Mouse (Mus musculus): ENCODE measurements around the gene Tmem9b. TPM values are rescaled to one million over a fixed set of nuclear protein-coding genes. Genes with fewer than 3 reads are reported as not detected.
A peak's percentile ranks its signal among the peaks of the same experiment; 100 is the strongest.

Gene Tmem9b
- polyA plus RNA-seq, 1 experiment from 2014 or later, result 103 TPM

DNA sequence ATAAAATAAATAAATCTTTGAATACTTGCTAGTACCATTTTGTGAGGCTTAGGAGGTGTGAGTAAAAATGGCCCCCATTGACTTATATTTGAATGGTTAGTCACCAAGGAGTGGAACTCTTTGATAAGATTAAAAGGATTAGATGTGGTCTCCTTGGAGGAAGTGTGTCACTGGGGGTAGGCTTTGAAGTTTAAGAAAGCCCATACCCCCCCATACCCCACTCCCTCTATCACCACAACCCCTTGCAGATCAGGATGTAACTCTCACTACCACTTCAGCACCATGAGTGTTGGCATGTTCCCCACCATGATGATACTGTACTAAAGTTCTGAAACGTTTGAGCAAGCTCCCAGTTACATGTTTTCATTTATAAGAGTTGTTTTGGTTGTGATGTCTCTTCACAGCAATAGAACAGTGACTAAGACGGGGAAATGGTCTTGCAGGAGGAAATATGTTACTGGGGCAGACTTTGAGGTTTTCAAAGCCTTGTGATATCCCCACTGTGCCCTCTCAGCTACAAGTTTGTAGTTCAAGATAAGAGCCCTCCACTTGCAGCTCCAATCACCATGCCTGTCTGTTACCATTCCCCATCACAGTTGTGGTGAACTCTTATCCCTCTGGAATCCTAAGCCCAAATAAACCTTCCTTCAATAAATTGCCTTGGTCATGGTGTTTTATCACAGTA, 16.2 kb upstream of the Tmem9b start:
- no peak overlapping the region for H3K27ac ChIP-seq (replicated peaks)
- no peak overlapping the region for H3K4me2 ChIP-seq (replicated peaks; ENCODE audit: low read depth)
- H3K36me3 ChIP-seq (ENCODE audit: control insufficient read depth, insufficient read depth, low read length), result no peaks in the 10 kb centered on the region
- no peaks in the 10 kb centered on the region for H3K4me1 ChIP-seq (replicated peaks; ENCODE audit: control insufficient read depth, insufficient read depth)
- 46% methylated on average over 2 of the region's 2 CpGs for WGBS
- no peaks in the 10 kb centered on the region for H3K27me3 ChIP-seq (ENCODE audit: control insufficient read depth, insufficient read depth, low read length)
- ATAC-seq (ENCODE audit: low FRiP score, low TSS enrichment) (no peak), DNase-seq (ENCODE audit: low spot score) (no peak)
- no peaks in the 10 kb centered on the region for H3K9me3 ChIP-seq (ENCODE audit: control insufficient read depth, low read length)
- H3K4me3 ChIP-seq (ENCODE audit: low read depth, low read length), result no peak overlapping the region
- TF ChIP-seq EP300 (optimal IDR thresholded peaks at IDR 0.05) (no peak), CTCF (IDR thresholded peaks at IDR 0.05; ENCODE audit: low read depth) (no peak)
- no peak overlapping the region for H3K9ac ChIP-seq (ENCODE audit: low read length)

DNA sequence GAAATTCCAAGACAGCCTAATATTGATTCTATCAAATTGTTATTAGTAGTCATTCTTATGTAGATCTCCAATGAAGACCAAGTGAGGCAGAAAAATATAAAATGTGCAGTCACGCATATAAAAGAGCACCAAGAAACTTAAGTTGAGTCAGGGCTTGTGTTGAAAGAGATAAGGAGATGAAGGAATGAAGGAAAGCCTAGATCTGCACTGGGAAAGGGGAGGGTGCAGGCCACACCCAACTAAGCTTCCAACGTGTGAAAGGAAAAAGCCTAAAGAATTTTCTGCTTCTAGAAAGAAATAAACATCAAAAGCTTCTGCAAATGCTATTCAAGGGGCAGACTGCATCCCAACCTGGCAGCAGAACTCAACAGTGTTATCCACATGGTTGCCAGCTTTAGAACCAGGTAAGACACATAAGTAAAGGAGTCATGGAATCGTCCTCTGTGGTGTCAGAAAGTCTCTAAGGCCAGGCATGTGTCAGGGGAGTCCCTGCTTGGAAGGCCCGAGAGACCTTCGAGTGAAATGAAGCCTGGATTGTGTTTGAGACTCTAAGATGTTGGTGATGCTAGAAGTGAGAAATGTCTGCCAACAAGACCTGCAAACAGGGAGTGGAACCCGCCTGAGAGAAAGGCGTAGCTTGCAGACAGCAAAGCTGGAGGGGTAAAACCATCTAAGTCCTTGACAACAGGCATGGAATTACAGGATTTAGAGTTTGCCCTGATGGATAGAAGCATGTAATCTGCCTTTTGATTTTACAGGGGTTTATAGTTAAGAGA, 15.1 kb upstream of the Tmem9b start:
- no peak overlapping the region for H3K4me3 ChIP-seq (ENCODE audit: low read depth, low read length)
- no peak overlapping the region for H3K27ac ChIP-seq (replicated peaks)
- no peaks in the 10 kb centered on the region for H3K4me1 ChIP-seq (replicated peaks; ENCODE audit: control insufficient read depth, insufficient read depth)
- no peak for DNase-seq (ENCODE audit: low spot score)
- no peaks in the 10 kb centered on the region for H3K27me3 ChIP-seq (ENCODE audit: control insufficient read depth, insufficient read depth, low read length)
- TF ChIP-seq CTCF (IDR thresholded peaks at IDR 0.05; ENCODE audit: low read depth) (no peak), EP300 (optimal IDR thresholded peaks at IDR 0.05) (no peak)
- H3K36me3 ChIP-seq (ENCODE audit: control insufficient read depth, insufficient read depth, low read length), result no peaks in the 10 kb centered on the region
- no peaks in the 10 kb centered on the region for H3K9me3 ChIP-seq (ENCODE audit: control insufficient read depth, low read length)
- ATAC-seq (ENCODE audit: low FRiP score, low TSS enrichment), result no peak
- no peak overlapping the region for H3K4me2 ChIP-seq (replicated peaks; ENCODE audit: low read depth)
- no peak overlapping the region for H3K9ac ChIP-seq (ENCODE audit: low read length)
- 72% methylated on average over 7 of the region's 7 CpGs for WGBS

DNA sequence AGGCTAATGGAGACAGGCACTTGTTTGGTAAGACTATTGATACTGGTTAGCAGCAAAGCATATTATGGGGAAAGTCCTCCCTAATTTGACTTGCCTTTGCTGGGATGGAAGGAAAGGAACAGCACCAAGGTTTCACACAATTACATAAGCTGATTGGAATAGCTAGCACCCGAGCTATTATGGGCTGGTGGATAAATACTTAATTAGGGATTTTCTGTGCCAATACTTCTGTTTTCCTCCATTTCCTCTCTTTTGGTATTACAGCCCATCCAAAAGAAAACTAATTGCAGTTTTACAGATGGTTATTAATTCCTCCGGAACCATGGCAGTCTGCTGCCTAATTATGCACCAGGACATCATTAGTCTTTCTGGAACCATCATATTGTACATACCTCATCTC, 11.3 kb upstream of the Tmem9b start:
- Histone ChIP-seq H3K4me2 (replicated peaks; ENCODE audit: low read depth) (no peak overlapping the region), H3K9me3 (ENCODE audit: control insufficient read depth, low read length) (no peaks in the 10 kb centered on the region), H3K36me3 (ENCODE audit: control insufficient read depth, insufficient read depth, low read length) (no peaks in the 10 kb centered on the region), H3K4me3 (ENCODE audit: low read depth, low read length) (no peak overlapping the region), H3K4me1 (replicated peaks; ENCODE audit: control insufficient read depth, insufficient read depth) (no peaks in the 10 kb centered on the region), H3K9ac (ENCODE audit: low read length) (no peak overlapping the region), H3K27ac (replicated peaks) (no peak overlapping the region), H3K27me3 (ENCODE audit: control insufficient read depth, insufficient read depth, low read length) (no peaks in the 10 kb centered on the region)
- 73% methylated on average over 2 of the region's 2 CpGs for WGBS
- ATAC-seq (ENCODE audit: low FRiP score, low TSS enrichment), result no peak
- TF ChIP-seq CTCF (IDR thresholded peaks at IDR 0.05; ENCODE audit: low read depth) (no peak), EP300 (optimal IDR thresholded peaks at IDR 0.05) (no peak)
- no peak for DNase-seq (ENCODE audit: low spot score)

DNA sequence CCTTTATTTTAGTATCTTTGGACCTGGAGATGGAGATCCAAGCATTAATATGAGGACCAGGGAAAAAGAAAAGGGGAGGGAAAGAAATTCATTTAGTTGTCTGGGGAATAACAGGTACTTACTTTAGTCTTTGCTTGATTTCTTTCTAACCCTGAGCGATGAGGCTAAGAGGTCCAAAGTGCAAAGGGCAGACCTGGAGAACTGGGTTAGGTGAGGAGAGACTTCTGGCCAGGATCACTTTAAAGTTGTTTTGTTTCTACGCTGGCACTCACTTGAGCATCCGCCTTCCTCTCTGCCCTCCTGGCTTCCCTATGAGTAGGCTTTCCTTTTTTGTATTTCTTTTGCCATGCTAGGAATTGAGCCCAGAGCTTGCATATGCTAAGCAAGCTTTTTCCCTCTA, 3.6 kb upstream of the Tmem9b start:
- no peak overlapping the region for H3K4me2 ChIP-seq (replicated peaks; ENCODE audit: low read depth)
- H3K9ac ChIP-seq (ENCODE audit: low read length), result no peak overlapping the region
- no peak overlapping the region for H3K4me3 ChIP-seq (ENCODE audit: low read depth, low read length)
- WGBS, result 98% methylated on average over 3 of the region's 3 CpGs
- ATAC-seq (ENCODE audit: low FRiP score, low TSS enrichment) (no peak), DNase-seq (ENCODE audit: low spot score) (no peak)
- H3K27me3 ChIP-seq (ENCODE audit: control insufficient read depth, insufficient read depth, low read length), result no peaks in the 10 kb centered on the region
- no peak overlapping the region for H3K27ac ChIP-seq (replicated peaks)
- H3K36me3 ChIP-seq (ENCODE audit: control insufficient read depth, insufficient read depth, low read length), result no peaks in the 10 kb centered on the region
- H3K4me1 ChIP-seq (replicated peaks; ENCODE audit: control insufficient read depth, insufficient read depth), result no peaks in the 10 kb centered on the region
- no peaks in the 10 kb centered on the region for H3K9me3 ChIP-seq (ENCODE audit: control insufficient read depth, low read length)
- TF ChIP-seq EP300 (optimal IDR thresholded peaks at IDR 0.05), result no peak

DNA sequence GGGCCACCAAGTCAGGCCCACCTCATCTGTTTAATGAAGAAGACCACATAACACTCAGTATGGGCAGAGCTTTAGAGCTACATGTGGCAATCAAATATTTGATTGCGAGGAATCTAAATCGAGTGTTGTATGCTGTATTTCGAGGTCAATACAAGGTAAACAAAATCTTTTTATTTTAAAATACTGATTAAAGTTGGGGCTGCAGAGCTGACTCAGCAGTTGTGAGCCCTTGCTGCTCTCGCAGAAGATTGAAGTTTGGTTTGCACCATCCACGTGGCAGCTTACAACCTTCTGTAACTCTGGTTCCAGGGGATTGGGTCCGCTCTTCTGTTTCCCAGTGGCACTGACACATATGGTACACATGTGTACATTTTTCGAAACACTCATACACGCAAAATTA, 1.4 kb upstream of the Tmem9b start:
- no peaks in the 10 kb centered on the region for H3K9me3 ChIP-seq (ENCODE audit: control insufficient read depth, low read length)
- H3K4me3 ChIP-seq (ENCODE audit: low read depth, low read length), result no peak overlapping the region
- no peak overlapping the region for H3K9ac ChIP-seq (ENCODE audit: low read length)

DNA sequence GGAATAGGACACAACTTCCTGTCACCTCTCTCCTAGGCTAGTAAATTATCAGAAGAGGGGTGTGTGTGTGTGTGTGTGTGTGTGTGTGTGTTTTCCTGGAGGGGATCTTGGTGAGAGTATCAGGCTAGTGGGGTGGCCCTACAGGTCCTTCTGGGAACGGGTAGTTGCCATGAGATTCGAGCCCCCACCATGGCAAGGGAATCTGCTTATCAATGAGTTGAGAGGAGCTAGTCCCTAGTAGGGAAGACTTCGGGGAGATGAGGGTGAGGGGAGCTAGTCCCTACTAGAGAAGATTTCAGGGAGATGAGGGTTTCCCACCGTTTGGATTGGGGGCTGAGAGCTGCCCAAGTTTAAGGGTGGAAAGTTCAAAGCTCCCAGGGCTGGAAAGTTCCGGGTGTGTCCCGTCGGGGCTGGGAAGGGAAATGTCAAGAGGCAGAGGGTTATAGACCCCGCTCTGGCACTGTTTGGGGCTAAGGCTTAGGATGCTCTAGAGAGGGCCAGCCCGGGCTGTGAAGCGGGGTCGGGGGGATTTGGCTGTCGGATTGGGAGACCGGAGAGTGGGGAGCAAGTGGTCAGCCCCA, 1.2 kb downstream of the Tmem9b start:
- H3K4me2 ChIP-seq (replicated peaks; ENCODE audit: low read depth), result peak overlapping the region; percentile 90
- DNase-seq (ENCODE audit: low spot score), result no peak
- H3K9ac ChIP-seq (ENCODE audit: low read length), result peak overlapping the region; percentile 96
- no peak for ATAC-seq (ENCODE audit: low FRiP score, low TSS enrichment)
- WGBS, result 3% methylated on average over 13 of the region's 13 CpGs
- H3K4me1 ChIP-seq (replicated peaks; ENCODE audit: control insufficient read depth, insufficient read depth), result no peaks in the 10 kb centered on the region
- H3K36me3 ChIP-seq (ENCODE audit: control insufficient read depth, insufficient read depth, low read length), result 0 out of 2 replicates have a peak, but pooled peaks cover 1% of the 10 kb centered on the region
- H3K9me3 ChIP-seq (ENCODE audit: control insufficient read depth, low read length), result no peaks in the 10 kb centered on the region
- no peak for TF ChIP-seq EP300 (optimal IDR thresholded peaks at IDR 0.05)
- TF ChIP-seq CTCF (IDR thresholded peaks at IDR 0.05; ENCODE audit: low read depth), result no peak
- peak overlapping the region; percentile 90 for H3K4me3 ChIP-seq (ENCODE audit: low read depth, low read length)
- no peaks in the 10 kb centered on the region for H3K27me3 ChIP-seq (ENCODE audit: control insufficient read depth, insufficient read depth, low read length)
- H3K27ac ChIP-seq (replicated peaks), result peak overlapping the region; percentile 96

More for the DNA sequence above, 1.4 kb upstream of the Tmem9b start:
- no peak for ATAC-seq (ENCODE audit: low FRiP score, low TSS enrichment)
- no peak overlapping the region for H3K4me2 ChIP-seq (replicated peaks; ENCODE audit: low read depth)
- H3K4me1 ChIP-seq (replicated peaks; ENCODE audit: control insufficient read depth, insufficient read depth), result no peaks in the 10 kb centered on the region
- WGBS, result 75% methylated on average over 8 of the region's 8 CpGs
- H3K27me3 ChIP-seq (ENCODE audit: control insufficient read depth, insufficient read depth, low read length), result no peaks in the 10 kb centered on the region
- H3K36me3 ChIP-seq (ENCODE audit: control insufficient read depth, insufficient read depth, low read length), result no peaks in the 10 kb centered on the region
- peak overlapping the region; percentile 50; the same call in 1 of the 2 replicates for H3K27ac ChIP-seq (replicated peaks)
- TF ChIP-seq CTCF (IDR thresholded peaks at IDR 0.05; ENCODE audit: low read depth) (no peak), EP300 (optimal IDR thresholded peaks at IDR 0.05) (no peak)
- no peak for DNase-seq (ENCODE audit: low spot score)
